ENCODE assay signal across 20 mouse cellular contexts in the genomic region with DNA sequence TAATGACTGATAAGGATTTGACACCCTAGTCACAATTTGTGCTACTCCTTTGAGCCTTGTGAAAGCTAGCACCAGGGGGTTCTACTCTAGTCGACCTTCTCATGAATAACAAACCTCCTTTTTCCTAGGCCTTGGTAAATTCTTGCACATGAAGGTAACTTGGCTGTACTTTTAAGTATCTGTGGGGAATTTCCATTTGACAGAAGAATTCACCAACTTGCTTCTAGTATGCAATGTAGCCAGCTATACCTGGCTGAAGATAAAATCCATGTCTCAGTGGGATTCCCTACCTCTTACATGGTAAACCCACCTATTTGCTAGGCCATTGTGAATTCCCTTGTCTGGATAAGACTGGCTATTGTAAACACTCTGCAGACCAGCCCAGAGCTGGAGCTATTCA.
DNase-seq lines count a peak whose midpoint lies in the region; TF ChIP-seq lines count a peak whose summit lies in the region.
"Had no signal": no experiment of that assay in that cellular context is flagged by ENCODE, and none has a peak within 500 bp of the region (broad histone marks: within the 10 kb centered on the region; RNA-seq: fewer than 3 reads in every experiment).

No protein-coding gene starts in this region.

- TF ChIP-seq CTCF in ES-Bruce4 (IDR thresholded peaks at IDR 0.05; ENCODE audit: low read depth, low read length), result no peak

- no peak for TF ChIP-seq POLR2A in ES-Bruce4 (IDR thresholded peaks at IDR 0.05; ENCODE audit: insufficient read depth, low read length)

- peak; percentile 43 for DNase-seq in ES-E14 (ENCODE audit: low read depth, low spot score)
- peak; percentile 87 for DNase-seq in ZHBTc4 (ENCODE audit: low read depth, low spot score)
- DNase-seq in adrenal gland, postnatal 36 days, result no peak
- DNase-seq in urinary bladder, adult 18-20 months (ENCODE audit: low spot score in 2 of 2), result no peak
- DNase-seq: adrenal gland, adult 2 months; adrenal gland, postnatal 10 days; adrenal gland, postnatal 25 days; B cell, adult 2 months; cerebellum, adult 11-12 months; cerebellum, adult 2 months; cerebellum, adult 9-10 months; cerebellum, postnatal 10 days; cerebellum, postnatal 25 days; forebrain, postnatal 0 days had no signal

- H3K27ac ChIP-seq in ES-Bruce4 (ENCODE audit: insufficient read depth, low read length) (peak overlapping the region; percentile 79), ES-E14 (ENCODE audit: insufficient read depth, low read depth, low read length, poor library complexity, severe bottlenecking) (peak overlapping the region; percentile 12; the same call in 1 of the 2 replicates)
- H3K27ac ChIP-seq: embryonic facial prominence, embryonic 10.5 days; embryonic facial prominence, embryonic 12.5 days; forebrain, embryonic 13.5 days; forebrain, embryonic 15.5 days had no signal

- H3K4me3 ChIP-seq in ES-Bruce4 (ENCODE audit: low read depth, low read length) (no peak overlapping the region), ES-E14 (ENCODE audit: insufficient read depth in 1 of 2, low read depth in 1 of 2, low read length in 2 of 2, poor library complexity in 1 of 2, severe bottlenecking in 1 of 2) (no peak overlapping the region)
- H3K4me3 ChIP-seq: embryonic facial prominence, embryonic 10.5 days; embryonic facial prominence, embryonic 12.5 days; forebrain, embryonic 13.5 days; forebrain, embryonic 15.5 days had no signal

- in situ Hi-C loops in ES-E14 (cut with MboI; ENCODE audit: low sequenced_read_pairs in 2 of 2, unreplicated experiment in 2 of 2), result no loop called here

- H3K9ac ChIP-seq in ES-Bruce4 (ENCODE audit: low read depth, poor library complexity, severe bottlenecking) (no peak overlapping the region), ES-E14 (ENCODE audit: insufficient read depth, low read depth, low read length, poor library complexity, severe bottlenecking) (no peak overlapping the region)
- H3K9ac ChIP-seq: embryonic facial prominence, embryonic 12.5 days; forebrain, embryonic 13.5 days; forebrain, embryonic 15.5 days; forebrain, postnatal 0 days had no signal

- H3K9me3 ChIP-seq in ES-Bruce4 (replicated peaks; ENCODE audit: control insufficient read depth, insufficient read depth, low read length, poor library complexity, severe bottlenecking) (no peaks in the 10 kb centered on the region; the same call in 1 of the 2 replicates), ES-E14 (ENCODE audit: control insufficient read depth, insufficient read depth, low read depth, low read length) (no peaks in the 10 kb centered on the region)
- H3K9me3 ChIP-seq: embryonic facial prominence, embryonic 10.5 days; embryonic facial prominence, embryonic 12.5 days; forebrain, embryonic 13.5 days; forebrain, embryonic 15.5 days had no signal

- H3K4me1 ChIP-seq in ES-Bruce4 (ENCODE audit: control insufficient read depth, insufficient read depth, low read length) (peaks cover 1% of the 10 kb centered on the region), ES-E14 (ENCODE audit: control insufficient read depth in 2 of 2, insufficient read depth in 2 of 2, low read length in 2 of 2, poor library complexity in 1 of 2) (peaks cover 2 to 4% of the 10 kb centered on the region in 2 experiments)
- H3K4me1 ChIP-seq: embryonic facial prominence, embryonic 10.5 days; embryonic facial prominence, embryonic 12.5 days; forebrain, embryonic 13.5 days; forebrain, embryonic 15.5 days had no signal

- no peak for TF ChIP-seq EP300 in ES-Bruce4 (IDR thresholded peaks at IDR 0.05; ENCODE audit: insufficient read depth, low read depth, low read length)

- no peaks in the 10 kb centered on the region for H3K27me3 ChIP-seq in ES-Bruce4 (ENCODE audit: control insufficient read depth, insufficient read depth, low read length, poor library complexity, severe bottlenecking)
- H3K27me3 ChIP-seq: CH12.LX; embryonic facial prominence, embryonic 12.5 days; forebrain, embryonic 13.5 days; forebrain, embryonic 15.5 days had no signal

- H3K36me3 ChIP-seq in ES-Bruce4 (ENCODE audit: control insufficient read depth, insufficient read depth, low read length, poor library complexity, severe bottlenecking) (no peaks in the 10 kb centered on the region), ES-E14 (ENCODE audit: control insufficient read depth, insufficient read depth, low read length, poor library complexity, severe bottlenecking) (no peaks in the 10 kb centered on the region)
- H3K36me3 ChIP-seq: embryonic facial prominence, embryonic 10.5 days; embryonic facial prominence, embryonic 12.5 days; forebrain, embryonic 15.5 days had no signal

TF ChIP-seq in ES-E14, 5 proteins besides CTCF, POLR2A, EP300 and RAD21:
- no peak for TF ChIP-seq ZNF384 (IDR thresholded peaks at IDR 0.05; ENCODE audit: low read depth, low read length)
- TF ChIP-seq MAFK (IDR thresholded peaks at IDR 0.05; ENCODE audit: insufficient read depth, low read depth, low read length), result no peak
- no peak for TF ChIP-seq CHD2 (IDR thresholded peaks at IDR 0.05; ENCODE audit: low read depth, low read length)

Comparison
In these comparisons a context has a peak if more than half of its experiments do, and no peak if none do; other contexts are left out.
1. DNase-seq: peak in ES-E14 (single experiment) and ZHBTc4 (single experiment); none in adrenal gland, postnatal 36 days (0 of 2) and urinary bladder, adult 18-20 months (0 of 2).